Mouse (Mus musculus) spleen, postnatal 10 days (tissue): ENCODE measurements at regions not wholly inside any gene's neighbourhood (a gene's known extent, or its start where the extent isn't known, plus 50 kb on each side); places are given as distances from the start of the nearest gene placed in this dataset.

Source experiments
- DNase-seq, 2 experiments: peaks; one replicate each; pipeline ENCODE4 v3.0.0; 2021 to 2022; ENCODE audit warnings: low spot score in 2 of 2

GRCm38 (mm10) chr1:118741286-118741685 lies 113.5 kb downstream of the Tfcp2l1 start:
- DNase-seq, result no peak

- no peak for DNase-seq
These were observed 120.5 kb downstream of the Tfcp2l1 start for GRCm38 (mm10) chr1:118748196-118748595.

GRCm38 (mm10) chr1:118752869-118753268 lies 125.1 kb downstream of the Tfcp2l1 start:
- no peak for DNase-seq

- DNase-seq, result no peak
These were observed 128.6 kb downstream of the Tfcp2l1 start for GRCm38 (mm10) chr1:118756171-118756865.

GRCm38 (mm10) chr1:118757340-118758030 lies 129.7 kb downstream of the Tfcp2l1 start:
- DNase-seq, result no peak

- no peak for DNase-seq
These were observed 130.3 kb downstream of the Tfcp2l1 start for GRCm38 (mm10) chr1:118758031-118758400.

GRCm38 (mm10) chr1:118759141-118759932 lies 131.6 kb downstream of the Tfcp2l1 start:
- peak; percentile 34 to 68 for DNase-seq

- DNase-seq, result no peak
These were observed 137.8 kb downstream of the Tfcp2l1 start for GRCm38 (mm10) chr1:118765525-118765924.

GRCm38 (mm10) chr1:118768831-118769230 lies 141.1 kb downstream of the Tfcp2l1 start:
- DNase-seq, result no peak

- DNase-seq, result peak; percentile 31 to 68
These were observed 144.5 kb downstream of the Tfcp2l1 start for GRCm38 (mm10) chr1:118772261-118772660.

- DNase-seq, result no peak
These were observed 149.1 kb downstream of the Tfcp2l1 start for GRCm38 (mm10) chr1:118776594-118777441.
